Mouse (Mus musculus) left cerebral cortex, postnatal 25 days (tissue): Measurements from ENCODE around the gene Ercc5. TPM values are rescaled to one million over a fixed set of nuclear protein-coding genes. Genes with fewer than 3 reads are reported as not detected.
A peak's percentile ranks its signal among the peaks of the same experiment; 100 is the strongest.

Source experiments
- DNase-seq, 2 experiments: peaks; one replicate each; pipeline ENCODE4 v3.0.0; 2022; ENCODE audit warnings: low spot score in 2 of 2, mixed read lengths in 1 of 2
- intact Hi-C: fragments of 180-260 bp; cut with DNase I; formaldehyde crosslinking; loops from one replicate; pipeline ENCODE4 v1.15.1; 2025
- total RNA-seq, 2 experiments: library from RNA; stranded (reverse); gene quantifications; 2 replicates each; pipeline ENCODE4 v1.2.3; 2021

The Ercc5 gene
- total RNA-seq, 2 experiments from 2014 or later: 20.4 to 22.5 TPM

DNA sequence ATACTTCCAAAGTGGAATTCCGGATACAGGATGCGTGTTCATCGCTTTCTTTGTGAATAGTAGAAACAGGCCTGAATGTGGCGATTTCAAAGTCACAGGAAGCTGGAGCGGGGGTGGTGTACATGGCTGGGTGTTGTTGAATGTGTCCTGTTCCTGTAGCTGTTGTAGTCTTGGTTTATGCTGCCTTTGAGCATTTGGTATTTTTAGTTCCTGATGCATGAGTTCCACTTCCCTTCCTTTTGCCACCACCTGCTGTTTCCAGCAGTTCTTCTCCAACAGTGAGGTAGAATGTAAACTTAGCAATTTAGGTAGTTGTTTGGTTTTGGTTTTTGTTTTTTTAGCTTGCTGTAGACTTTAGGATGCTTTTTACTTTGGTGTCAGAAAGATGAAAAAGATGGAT, 14.8 kb downstream of the Ercc5 start:
- intact Hi-C loops: no loop called here

DNA sequence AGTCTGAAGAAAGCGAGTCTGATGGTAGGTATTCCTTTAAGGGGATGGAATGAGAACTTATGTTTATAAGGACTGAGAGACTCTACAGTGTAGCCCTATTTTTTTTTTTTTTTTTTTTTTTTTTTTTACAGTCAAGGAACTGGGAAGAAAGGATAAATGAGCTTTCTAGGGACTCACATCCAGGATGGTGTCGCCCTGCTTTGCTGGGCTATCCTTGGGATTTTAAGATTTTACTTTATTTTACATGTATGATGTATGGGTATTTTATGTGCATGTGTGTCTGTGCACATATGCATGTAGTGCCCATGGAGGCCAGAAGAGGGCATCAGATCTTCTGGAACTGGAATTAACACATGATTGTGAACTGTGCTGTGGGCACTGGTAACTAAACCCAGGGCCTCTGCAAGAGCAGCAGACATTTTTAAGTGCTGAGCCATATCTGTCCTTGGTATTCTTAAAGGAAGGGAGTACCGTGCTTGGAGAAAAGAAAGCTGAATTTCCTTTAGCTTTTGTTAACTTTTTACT, 20.4 kb downstream of the Ercc5 start:
- no peak for DNase-seq
- intact Hi-C loops: no loop called here

More for the DNA sequence above, 14.8 kb downstream of the Ercc5 start:
- no peak for DNase-seq

DNA sequence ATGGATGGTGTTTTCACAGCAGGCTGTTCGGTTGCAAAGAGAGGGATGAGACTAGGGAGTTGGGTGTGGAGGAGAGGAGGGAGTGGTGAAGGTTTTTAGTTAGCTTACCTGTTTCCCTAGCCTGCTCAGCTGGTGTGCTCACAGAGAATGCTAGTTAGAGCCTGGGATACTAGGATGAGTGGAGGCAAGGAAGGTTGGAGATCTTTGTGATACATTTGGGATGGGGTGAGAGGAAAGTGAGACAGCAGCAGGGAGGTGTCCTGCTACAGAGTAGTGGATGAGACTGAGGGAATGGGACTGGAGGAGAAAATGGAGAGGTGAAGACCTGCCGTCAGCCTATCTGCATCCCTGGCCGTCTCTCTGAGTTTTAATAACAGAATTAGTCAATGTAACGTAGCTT, 25.1 kb downstream of the Ercc5 start:
- intact Hi-C loops: no loop called here
- DNase-seq: no peak

DNA sequence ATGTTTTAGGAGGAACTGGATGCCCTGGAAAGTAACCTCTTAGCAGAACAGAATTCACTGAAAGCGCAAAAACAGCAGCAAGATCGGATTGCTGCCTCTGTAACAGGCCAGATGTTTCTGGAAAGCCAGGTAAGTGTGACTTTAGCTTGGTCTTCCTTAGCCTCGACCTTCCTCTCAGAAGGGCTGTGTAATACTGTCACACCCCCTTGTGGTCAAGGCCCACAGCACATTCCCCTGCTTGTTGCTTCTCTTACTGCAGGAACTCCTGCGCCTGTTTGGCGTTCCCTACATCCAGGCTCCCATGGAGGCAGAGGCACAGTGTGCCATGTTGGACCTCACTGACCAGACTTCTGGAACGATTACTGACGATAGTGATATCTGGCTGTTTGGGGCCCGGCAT, 26.4 kb downstream of the Ercc5 start:
- no peak for DNase-seq
- intact Hi-C loops: no loop called here

DNA sequence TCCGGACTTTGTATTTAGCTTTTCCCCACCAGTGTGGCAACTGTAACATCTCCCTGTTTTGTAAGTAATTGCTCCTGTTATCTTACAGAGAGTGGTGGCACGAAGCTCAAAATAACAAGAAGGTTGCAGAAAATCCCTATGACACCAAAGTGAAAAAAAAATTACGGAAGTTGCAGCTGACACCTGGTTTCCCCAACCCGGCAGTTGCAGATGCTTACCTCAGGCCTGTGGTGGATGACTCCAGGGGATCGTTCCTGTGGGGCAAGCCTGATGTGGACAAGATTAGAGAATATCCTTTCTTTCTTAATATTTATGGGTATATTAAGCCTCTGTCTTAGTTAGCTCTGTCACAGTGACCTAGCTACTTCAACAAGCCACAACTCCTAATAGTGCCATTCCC, 30.5 kb downstream of the Ercc5 start:
- no peak for DNase-seq

DNA sequence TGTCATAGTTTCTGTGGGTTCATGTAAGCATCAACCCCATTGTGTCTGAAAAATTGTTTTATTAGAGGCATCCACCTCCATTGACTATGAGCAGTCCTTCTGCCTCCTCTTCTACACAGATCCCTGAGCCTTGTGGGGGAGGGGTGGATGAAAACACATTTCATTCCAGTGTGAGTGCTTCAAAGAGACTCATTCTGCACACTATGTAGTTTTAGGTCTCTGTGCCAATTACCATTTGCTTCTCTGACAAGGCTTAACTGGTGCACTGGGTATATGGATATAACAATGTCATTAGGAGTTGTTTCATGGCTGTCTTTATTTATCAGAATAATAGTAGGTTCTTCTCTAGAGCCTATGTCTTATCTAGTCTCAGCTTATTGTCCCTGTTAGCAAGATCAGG, 38.9 kb downstream of the Ercc5 start:
- peak in 1 of 2 experiments; percentile 58 for DNase-seq

More for the DNA sequence above, 30.5 kb downstream of the Ercc5 start:
- intact Hi-C loops: no loop called here

DNA sequence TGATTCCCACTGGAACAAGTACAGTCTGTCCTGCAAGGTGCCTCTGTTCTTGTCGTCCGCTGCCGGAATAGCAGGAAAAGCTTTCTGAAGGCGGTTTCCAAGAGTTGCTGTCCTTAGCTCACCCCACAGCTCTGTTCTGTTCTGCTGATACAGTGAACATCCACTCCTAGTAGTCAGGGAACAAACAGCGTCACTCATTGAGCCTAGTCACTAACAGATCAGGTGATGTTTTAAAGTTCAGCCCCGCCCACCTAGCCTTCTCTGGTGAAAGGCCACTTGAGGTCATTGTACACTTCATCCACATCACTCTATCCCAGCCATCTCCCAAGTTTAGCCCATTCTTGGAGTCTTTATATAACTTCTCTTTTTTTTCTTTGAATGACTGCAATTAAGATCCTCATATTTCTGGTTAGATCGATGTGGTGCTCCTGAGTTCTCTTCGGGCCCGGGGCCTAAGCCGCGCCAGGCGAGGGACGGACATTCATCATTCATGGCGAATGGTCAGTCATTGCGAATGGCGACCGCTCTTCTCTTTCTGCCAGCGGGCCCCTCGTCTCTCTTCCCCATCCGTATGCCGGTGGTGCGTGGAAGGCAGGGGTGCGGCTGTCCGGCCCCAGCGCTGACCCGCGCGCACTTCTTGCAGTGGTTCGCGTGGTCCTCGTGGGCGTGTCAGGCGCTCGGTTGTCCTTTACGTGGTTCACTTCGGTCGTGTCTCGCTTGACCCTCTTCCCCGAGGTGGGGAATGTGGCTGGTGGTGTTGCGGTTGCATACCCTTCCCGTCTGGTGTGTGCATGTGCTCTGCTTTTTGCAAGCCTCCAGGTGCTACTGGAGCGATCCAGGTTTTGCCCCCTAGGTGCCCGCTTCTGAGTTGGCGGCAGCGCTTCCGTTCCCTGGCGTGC, 51.0 kb downstream of the Ercc5 start:
- peak; percentile 54 to 87 for DNase-seq
- intact Hi-C loops: loop anchor here (2.0 kb wide), 1 partner anchor 20 kb away; the partner anchor contains the start of gene Mettl21e

More for the DNA sequence above, 38.9 kb downstream of the Ercc5 start:
- intact Hi-C loops: no loop called here

DNA sequence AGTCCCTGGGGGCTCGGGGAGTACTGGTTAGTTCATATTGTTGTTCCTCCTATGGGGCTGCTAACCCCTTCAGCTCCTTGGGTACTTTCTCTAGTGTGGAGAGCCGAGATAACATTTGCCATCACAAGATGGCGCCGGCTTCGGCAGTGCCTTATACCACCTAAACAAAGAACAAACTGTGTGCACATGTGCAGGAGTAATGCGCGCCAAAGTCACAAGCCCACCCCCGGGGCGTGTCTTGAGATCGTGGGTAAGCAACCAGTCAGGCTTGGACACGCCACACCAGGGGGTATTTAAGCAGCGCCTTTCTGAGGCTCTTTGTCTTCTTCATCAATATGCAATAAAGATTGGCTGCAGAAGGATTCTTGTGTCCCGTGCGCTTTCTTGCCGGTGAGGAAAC, 55.3 kb downstream of the Ercc5 start:
- intact Hi-C loops: no loop called here
- no peak for DNase-seq

DNA sequence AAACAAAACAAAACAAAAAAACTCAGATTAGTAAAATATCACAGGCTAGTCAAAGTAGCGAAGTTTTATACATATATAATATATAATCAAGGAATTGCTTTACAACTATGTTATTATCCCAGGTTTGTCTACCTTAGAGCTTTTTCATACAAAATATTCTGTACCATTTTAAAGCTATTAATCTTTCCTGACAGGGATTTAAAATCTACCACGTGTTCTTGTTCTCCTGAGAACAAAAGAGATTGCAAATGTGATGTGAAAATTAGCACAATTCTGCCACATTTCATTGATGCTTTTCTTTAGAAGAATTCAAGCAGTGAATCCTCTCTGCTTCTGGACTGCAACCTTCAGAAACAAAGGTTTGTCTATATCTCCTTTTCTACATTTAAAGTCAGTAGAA, 66.9 kb downstream of the Ercc5 start:
- no peak for DNase-seq
- intact Hi-C loops: no loop called here

DNA sequence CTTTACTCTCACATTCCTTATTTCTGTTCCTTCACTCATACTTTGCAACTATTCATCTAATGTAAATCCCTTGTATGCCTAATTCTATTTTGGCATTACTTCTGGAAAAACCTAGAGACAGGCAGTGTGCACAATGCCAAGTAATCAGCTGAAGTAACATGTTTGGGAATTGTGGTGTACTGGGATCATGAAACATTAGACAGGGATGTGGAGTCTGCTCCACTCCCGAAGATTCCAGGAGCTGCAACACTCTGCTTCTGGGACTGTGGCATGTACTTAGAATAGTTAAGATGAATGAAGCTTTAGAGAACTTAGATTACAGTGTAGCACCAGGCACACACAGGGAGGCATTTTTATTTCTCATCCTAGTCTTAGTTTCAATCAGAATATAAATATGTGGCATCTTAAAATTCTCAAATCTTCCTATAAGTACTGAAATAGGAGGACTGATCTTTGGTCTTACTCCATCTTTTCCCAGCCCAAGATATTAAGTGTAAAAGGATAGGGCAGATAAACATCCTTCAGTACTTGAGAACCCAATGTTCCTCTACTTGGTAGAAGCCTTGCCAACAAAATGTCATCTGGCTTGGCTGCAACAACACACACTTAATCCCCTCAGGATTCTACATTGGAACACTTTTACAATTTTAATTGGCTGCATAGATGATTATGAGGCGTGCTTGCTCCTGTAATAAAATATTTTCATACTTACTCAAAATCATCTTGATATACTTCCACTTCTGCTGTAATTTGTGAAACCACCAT, 69.0 kb downstream of the Ercc5 start:
- intact Hi-C loops: no loop called here
- DNase-seq: no peak

DNA sequence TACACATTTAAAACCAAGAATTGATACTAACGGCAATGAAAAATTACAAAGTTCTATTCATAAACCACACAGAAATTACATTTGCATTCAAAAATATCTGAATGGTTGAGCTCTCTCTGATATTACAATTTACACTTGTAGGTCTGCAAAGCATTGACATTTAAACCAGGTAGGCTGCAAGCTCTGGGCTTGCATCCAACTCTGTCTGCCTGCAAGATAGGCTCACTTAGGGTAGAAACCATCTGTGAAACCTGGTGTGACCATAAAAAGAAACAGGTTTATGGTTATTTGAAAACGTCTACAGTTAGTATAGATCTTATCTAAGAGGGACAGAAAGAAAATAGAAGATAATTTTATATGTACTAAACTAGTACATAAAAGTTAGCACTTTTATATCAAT, 69.6 kb downstream of the Ercc5 start:
- intact Hi-C loops: no loop called here
- DNase-seq: peak; percentile 42 to 68

DNA sequence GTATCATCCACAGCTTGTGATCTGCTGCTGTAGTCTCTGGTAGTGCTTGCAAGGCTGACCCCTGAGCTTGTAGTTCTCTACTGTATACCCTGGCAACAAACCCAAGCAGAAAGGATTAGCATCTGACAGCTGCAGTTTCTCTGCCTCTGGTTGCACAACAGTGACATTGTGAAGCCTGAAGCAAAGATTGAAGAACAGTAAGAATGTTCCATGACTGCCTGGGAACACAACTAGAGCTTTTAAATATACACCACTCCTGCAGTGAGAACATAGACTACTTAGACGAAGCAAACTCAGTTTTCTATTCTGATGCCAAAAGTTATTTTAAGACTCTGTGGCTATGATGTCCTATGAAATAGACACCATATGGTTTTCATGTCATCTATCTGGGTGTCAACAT, 71.3 kb downstream of the Ercc5 start, which contains the start of gene Mettl21e:
Mettl21e (minus strand) TSS at position 86 of the 400 bp plus-strand sequence.
- intact Hi-C loops: loop anchor here (2.0 kb wide), 1 partner anchor 20 kb away; no protein-coding TSS in a partner anchor
- peak in 1 of 2 experiments; percentile 54 for DNase-seq

DNA sequence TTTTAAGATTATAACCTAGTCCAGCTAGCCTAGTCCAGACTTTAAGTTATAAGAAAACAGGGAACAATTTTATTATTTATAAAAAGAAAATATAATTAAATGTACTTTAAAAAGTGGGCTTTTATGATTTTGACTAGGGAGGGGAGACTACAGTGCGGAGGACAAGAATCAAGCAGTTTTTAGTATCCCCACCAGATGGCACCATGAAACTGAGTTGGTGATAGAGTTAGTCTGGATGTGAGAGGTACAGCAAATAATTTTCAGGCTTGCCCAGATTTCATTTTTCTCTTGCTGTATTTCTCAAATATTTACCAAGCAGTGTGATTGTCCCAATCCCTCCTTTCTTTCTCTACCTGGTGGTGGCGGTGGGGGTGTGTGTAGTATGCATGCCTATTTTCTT, 81.5 kb downstream of the Ercc5 start:
- intact Hi-C loops: loop anchor here (1.0 to 5.0 kb wide), 3 partner anchors 512 to 1538 kb away; partner anchors contain the start of gene Col3a1
- peak; percentile 60 to 76 for DNase-seq

Other genes starting within 250 kb of the Ercc5 start
- gene Tpp2, start 214.1 kb upstream of the Ercc5 start, total RNA-seq: 10 to 100 TPM; 50.5 to 50.7 TPM
- not detected for gene Mettl21c, start 127.7 kb upstream of the Ercc5 start, total RNA-seq
- not detected for gene Gm8251, start 85.8 kb upstream of the Ercc5 start, total RNA-seq
- 1 to 10 TPM; 8.5 to 9.1 TPM for gene Tex30, start 45.3 kb upstream of the Ercc5 start, total RNA-seq
- 10 to 100 TPM; 10.2 to 11.1 TPM for gene Kdelc1, start 28.9 kb upstream of the Ercc5 start, total RNA-seq
- 10 to 100 TPM; 34.1 to 37.9 TPM for gene Bivm, start 28.8 kb upstream of the Ercc5 start, total RNA-seq
- not detected for gene Mettl21e, start 71.2 kb downstream of the Ercc5 start, total RNA-seq